Mouse (Mus musculus) small intestine, adult 2 months (tissue): ENCODE measurements around the gene St7. TPM values are rescaled to one million over a fixed set of nuclear protein-coding genes. Genes with fewer than 3 reads are reported as not detected.

Experiments
- H3K27ac ChIP-seq: fragments of 200-500 bp; 2 replicates; pipeline ENCODE4 v1.5.1; 2012; ENCODE audit warnings: low read depth, low read length, control low read depth, inconsistent platforms; ENCODE audit not compliant: insufficient read depth
- H3K27me3 ChIP-seq: fragments of 200-500 bp; 2 replicates; pipeline ENCODE4 v1.6.1; 2012; ENCODE audit warnings: mild to moderate bottlenecking, moderate library complexity, low read length, inconsistent platforms; ENCODE audit not compliant: control insufficient read depth, insufficient read depth
- H3K36me3 ChIP-seq: fragments of 200-500 bp; 2 replicates; pipeline ENCODE4 v1.6.1; 2012; ENCODE audit warnings: mild to moderate bottlenecking, low read length, control low read depth, inconsistent platforms; ENCODE audit not compliant: control insufficient read depth, insufficient read depth
- H3K4me1 ChIP-seq: fragments of 200-500 bp; 2 replicates; pipeline ENCODE4 v1.6.1; 2012; ENCODE audit warnings: low read length, inconsistent platforms, mixed read lengths; ENCODE audit not compliant: control insufficient read depth, insufficient read depth, insufficient read length
- H3K4me3 ChIP-seq: fragments of 200-500 bp; 2 replicates; pipeline ENCODE4 v1.5.1; 2012; ENCODE audit warnings: low read depth, mild to moderate bottlenecking, control low read depth, inconsistent platforms, low read length, moderate library complexity
- CTCF ChIP-seq: fragments of 200-500 bp; IDR thresholded peaks from 2 replicates; pipeline ENCODE4 v1.5.1; 2012; ENCODE audit warnings: low read depth, mild to moderate bottlenecking, control low read depth, inconsistent platforms, low read length, moderate library complexity, mixed read lengths; ENCODE audit not compliant: insufficient replicate concordance, insufficient read length; ENCODE audit errors: extremely low read depth
- POLR2A ChIP-seq: fragments of 200-500 bp; IDR thresholded peaks from 2 replicates; pipeline ENCODE4 v1.6.1; 2012; ENCODE audit warnings: low read depth, mild to moderate bottlenecking, control low read depth, inconsistent platforms, low read length, moderate library complexity
- WGBS: fragments of 180-500 bp; shearing (Covaris S2); methylation state at CpG from one replicate; pipeline ENCODE4 v1.1.7; 2018; 5-methylcytosine and 5-hydroxymethylcytosine counted together
- polyA plus RNA-seq: library from polyadenylated mRNA; depleted of rRNA; stranded (reverse); fragments of >200 nt; gene quantifications from 2 replicates; pipeline ENCODE4 v1.2.3, GENCODE M21; 2012

St7 gene
- polyA plus RNA-seq, 1 experiment: 3.3 TPM

- Histone ChIP-seq H3K4me3 (no peak overlapping the region), H3K36me3 (no peaks in the 10 kb centered on the region), H3K27me3 (no peaks in the 10 kb centered on the region), H3K4me1 (no peaks in the 10 kb centered on the region), H3K27ac (no peak overlapping the region)
- TF ChIP-seq POLR2A (no peak), CTCF (no peak)
- WGBS: 94% methylated on average over 5 of the region's 5 CpGs
These were observed 26.7 kb downstream of the St7 start for GRCm38 (mm10) chr6:17719423-17719822.

- Histone ChIP-seq H3K4me3 (no peak overlapping the region), H3K27ac (no peak overlapping the region), H3K36me3 (no peaks in the 10 kb centered on the region), H3K4me1 (no peaks in the 10 kb centered on the region), H3K27me3 (no peaks in the 10 kb centered on the region)
- WGBS: 81% methylated on average over 6 of the region's 6 CpGs
- TF ChIP-seq CTCF (no peak), POLR2A (no peak)
These were observed 27.3 kb downstream of the St7 start for GRCm38 (mm10) chr6:17720022-17720421.

DNA sequence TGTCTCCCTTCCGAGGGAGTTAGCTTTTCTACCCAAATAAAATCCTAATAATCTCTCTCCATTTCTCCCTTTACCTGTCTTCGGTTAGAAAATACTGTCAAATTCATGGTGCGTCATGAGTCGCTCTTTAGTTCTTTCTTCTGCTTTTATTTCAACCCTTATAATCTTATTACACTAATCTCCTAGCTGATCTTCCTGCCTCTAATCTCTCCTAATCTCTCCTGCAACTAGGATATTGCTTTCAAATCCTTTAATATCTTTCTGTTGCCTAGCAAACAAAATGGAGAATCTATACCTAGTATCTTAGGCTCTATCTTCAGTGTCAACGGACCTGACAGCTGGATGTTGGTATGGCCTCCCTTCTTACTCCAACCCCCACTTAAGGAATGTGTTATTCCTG lies 29.0 kb downstream of the St7 start:
- Histone ChIP-seq H3K4me3 (no peak overlapping the region), H3K36me3 (no peaks in the 10 kb centered on the region), H3K27ac (no peak overlapping the region), H3K27me3 (no peaks in the 10 kb centered on the region), H3K4me1 (no peaks in the 10 kb centered on the region)
- TF ChIP-seq CTCF (no peak), POLR2A (no peak)
- WGBS: 78% methylated on average over 5 of the region's 5 CpGs

- no peaks in the 10 kb centered on the region for H3K27me3 ChIP-seq
- H3K4me3 ChIP-seq: no peak overlapping the region
- H3K4me1 ChIP-seq: no peaks in the 10 kb centered on the region
- H3K36me3 ChIP-seq: no peaks in the 10 kb centered on the region
- H3K27ac ChIP-seq: no peak overlapping the region
- TF ChIP-seq POLR2A (no peak), CTCF (no peak)
- 38% methylated on average over 7 of the region's 7 CpGs for WGBS
These were observed 33.2 kb downstream of the St7 start for GRCm38 (mm10) chr6:17725841-17726460.

- Histone ChIP-seq H3K27ac (no peak overlapping the region), H3K36me3 (no peaks in the 10 kb centered on the region), H3K4me1 (no peaks in the 10 kb centered on the region), H3K27me3 (no peaks in the 10 kb centered on the region), H3K4me3 (no peak overlapping the region)
- no peak for TF ChIP-seq CTCF
- no peak for TF ChIP-seq POLR2A
- WGBS: 90% methylated on average over 3 of the region's 3 CpGs
These were observed 34.5 kb downstream of the St7 start for GRCm38 (mm10) chr6:17727241-17727640.

DNA sequence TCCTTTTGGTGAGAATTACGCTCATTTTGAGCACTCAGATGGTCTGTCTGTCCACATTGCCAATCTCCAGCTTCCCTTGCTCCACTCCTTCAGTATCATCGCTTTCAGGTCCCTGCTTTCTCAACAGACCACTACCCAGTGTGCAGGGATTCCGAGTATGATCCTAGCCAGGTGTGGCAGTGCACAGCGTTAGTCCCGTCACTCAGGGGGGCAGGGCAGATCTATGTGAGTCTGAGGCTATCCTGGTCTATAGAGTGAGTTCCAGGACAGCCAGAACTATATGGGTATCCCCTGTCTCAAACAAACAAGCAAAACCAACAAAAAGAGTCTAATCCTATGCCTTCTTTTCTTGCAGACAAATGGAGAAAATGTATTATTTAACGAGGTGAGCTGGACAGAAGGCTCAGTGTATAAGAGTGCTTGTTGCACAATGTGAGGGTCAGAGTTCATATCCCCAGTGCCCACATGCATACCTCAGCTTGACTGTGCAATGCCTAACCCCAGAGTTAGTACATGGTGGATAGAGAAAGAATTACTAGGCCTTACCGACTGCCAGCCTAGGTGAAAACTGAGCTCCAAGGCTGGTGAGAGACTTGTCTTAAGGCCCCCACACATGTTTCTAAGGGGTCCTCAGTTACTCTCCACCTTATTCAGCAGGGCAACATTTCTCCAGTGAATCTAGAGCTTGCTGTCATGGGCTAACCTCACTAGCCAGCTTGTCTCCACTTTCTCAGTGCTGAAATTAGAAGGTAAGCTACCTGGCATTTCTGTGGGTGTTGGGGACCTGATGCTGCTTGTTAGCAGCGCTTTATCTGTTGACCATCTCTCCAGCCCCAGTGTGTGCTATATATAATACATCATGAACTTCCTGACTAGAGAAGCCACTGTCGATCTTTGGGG lies 35.4 kb downstream of the St7 start:
- Histone ChIP-seq H3K36me3 (no peaks in the 10 kb centered on the region), H3K4me1 (no peaks in the 10 kb centered on the region), H3K27me3 (no peaks in the 10 kb centered on the region), H3K4me3 (no peak overlapping the region), H3K27ac (no peak overlapping the region)
- TF ChIP-seq CTCF (no peak), POLR2A (no peak)
- 75% methylated on average over 9 of the region's 9 CpGs for WGBS

DNA sequence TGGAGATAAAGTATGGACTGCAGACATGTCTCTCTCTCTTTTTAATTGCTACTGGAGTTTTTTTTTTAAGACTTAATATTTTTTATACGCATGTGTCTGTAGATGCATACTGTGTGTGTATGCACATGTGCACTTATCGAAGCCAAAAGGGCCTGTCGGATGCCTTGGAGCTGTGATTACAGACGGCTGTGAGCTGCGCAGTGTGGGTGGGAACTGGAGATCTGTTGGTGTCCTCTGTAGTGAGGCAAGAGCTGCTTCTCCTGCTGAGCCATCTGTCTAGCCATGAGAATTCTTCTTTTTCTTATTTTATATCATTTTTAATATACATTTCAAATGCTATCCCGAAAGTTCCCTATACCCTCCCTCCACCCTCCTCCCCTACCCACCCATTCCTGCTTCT lies 37.4 kb downstream of the St7 start:
- Histone ChIP-seq H3K4me3 (no peak overlapping the region), H3K27me3 (no peaks in the 10 kb centered on the region), H3K36me3 (no peaks in the 10 kb centered on the region), H3K4me1 (no peaks in the 10 kb centered on the region), H3K27ac (no peak overlapping the region)
- TF ChIP-seq POLR2A: no peak
- no peak for TF ChIP-seq CTCF
- 93% methylated on average over 6 of the region's 6 CpGs for WGBS
